Mouse (Mus musculus) erythroblast, embryonic 14.5 days (primary cell): ENCODE data around the gene Socs4. TPM values are rescaled to one million over a fixed set of nuclear protein-coding genes. Genes with fewer than 3 reads are reported as not detected.

Experiments used
- H3K27me3 ChIP-seq: 2 replicates; pipeline ENCODE4 v1.6.1; 2012; ENCODE audit warnings: inconsistent platforms; ENCODE audit not compliant: control insufficient read depth
- H3K36me3 ChIP-seq: 2 replicates; pipeline ENCODE4 v1.6.1; 2012; ENCODE audit warnings: mild to moderate bottlenecking, inconsistent platforms; ENCODE audit not compliant: control insufficient read depth
- H3K4me1 ChIP-seq: 2 replicates; pipeline ENCODE4 v1.6.1; 2012; ENCODE audit warnings: inconsistent platforms; ENCODE audit not compliant: control insufficient read depth
- H3K4me3 ChIP-seq: replicated peaks from 2 replicates; pipeline ENCODE3; 2012; ENCODE audit warnings: moderate library complexity, mild to moderate bottlenecking, inconsistent platforms
- H3K9me3 ChIP-seq: 2 replicates; pipeline ENCODE4 v1.6.1; 2012; ENCODE audit warnings: low read length, inconsistent platforms, mixed read lengths; ENCODE audit not compliant: control insufficient read depth
- GATA1 ChIP-seq: IDR thresholded peaks from 2 replicates; pipeline ENCODE4 v1.6.1; 2012; ENCODE audit warnings: low read length, inconsistent platforms, mixed read lengths
- TAL1 ChIP-seq: IDR thresholded peaks from 3 replicates; pipeline ENCODE4 v1.6.1; 2012; ENCODE audit warnings: low read length, inconsistent platforms, mixed read lengths
- polyA plus RNA-seq: library from polyadenylated mRNA; stranded (reverse); fragments of >175 nt; gene quantifications from 2 replicates; pipeline ENCODE4 v1.2.3, GENCODE M21; 2012

Gene Socs4
- 0.11 and 0.18 TPM in 2 replicates for polyA plus RNA-seq

DNA sequence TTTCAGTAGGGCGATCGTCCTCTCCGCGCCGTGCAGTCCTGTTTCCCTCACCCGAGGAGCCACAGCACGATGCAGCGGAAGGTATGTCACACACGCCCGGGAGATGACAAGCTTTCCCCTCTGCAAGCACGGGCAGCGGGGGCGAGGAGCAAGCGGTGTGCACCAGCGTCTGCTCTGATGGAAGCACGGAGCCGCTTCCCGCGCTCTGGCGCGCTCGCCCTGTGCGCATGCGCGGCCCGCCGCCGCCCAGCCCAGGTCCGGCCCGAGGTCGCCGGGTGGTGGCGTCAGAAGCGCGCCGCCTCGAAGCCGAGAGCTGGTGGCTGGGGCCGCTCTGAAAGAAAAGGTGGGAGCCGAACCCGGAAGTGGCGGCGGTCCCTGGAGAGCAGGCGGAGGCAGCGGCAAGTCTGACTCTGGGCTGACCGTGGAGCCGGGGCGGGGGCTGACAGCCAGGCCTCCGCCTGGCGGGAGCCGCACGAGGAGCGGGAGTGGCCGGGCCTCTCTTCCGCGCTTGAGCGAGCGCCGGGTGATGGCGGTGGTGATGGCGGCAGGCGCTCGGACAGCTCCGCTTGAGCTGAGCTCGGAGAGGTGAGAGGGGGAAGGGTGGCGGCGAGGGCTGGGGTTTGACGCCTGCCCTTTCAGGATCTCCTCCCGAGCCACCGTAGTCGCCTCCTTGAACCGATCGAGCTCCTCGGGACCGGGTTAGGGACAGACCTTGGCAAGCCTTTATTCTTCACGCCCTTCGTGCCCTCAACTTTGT, at the start of gene Socs4, which contains the start of gene Wdhd1:
Gene Socs4, plus strand, starts transcription at position 295 of the 757 bp plus-strand sequence.
Gene Wdhd1, minus strand, starts transcription at position 221 of the 757 bp plus-strand sequence.
- peak within 1 kb of the TSS; percentile 90 for H3K4me3 ChIP-seq
- no peaks in the 10 kb centered on the region for H3K27me3 ChIP-seq
- H3K36me3 ChIP-seq: peaks cover 67% of the 10 kb centered on the region
- H3K4me1 ChIP-seq: peaks cover 33% of the 10 kb centered on the region
- H3K9me3 ChIP-seq: no peaks in the 10 kb centered on the region
- TF ChIP-seq TAL1 (no peak), GATA1 (no peak)

DNA sequence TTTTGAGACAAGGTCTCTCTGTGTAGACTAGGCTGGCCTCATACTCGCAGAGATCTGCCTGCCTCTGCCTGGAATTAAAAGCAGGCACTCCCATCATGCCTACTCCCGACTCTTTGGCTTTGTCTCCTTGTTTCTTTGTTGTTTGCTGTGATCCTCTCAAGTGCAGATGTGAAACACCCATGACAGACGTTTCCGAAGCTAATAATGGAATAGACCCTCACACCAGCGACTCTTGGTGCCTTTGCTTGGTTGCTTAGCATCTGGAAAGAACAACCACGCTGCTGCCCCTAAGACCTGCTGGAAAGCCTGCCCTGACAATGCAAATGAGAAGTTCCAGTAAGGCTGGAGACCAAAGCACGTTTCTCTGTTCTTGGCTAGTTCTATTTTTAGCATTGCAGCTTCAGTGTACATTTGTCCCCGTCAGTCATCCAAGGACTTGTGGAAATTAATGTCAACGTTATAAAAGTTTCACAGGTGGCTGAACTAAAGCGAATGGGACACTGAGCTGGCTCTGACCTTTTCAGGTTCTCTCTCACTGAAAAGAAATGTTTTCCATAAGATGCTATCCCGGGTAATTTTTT, 46.8 kb upstream of the Socs4 start:
- TF ChIP-seq TAL1 (no peak), GATA1 (no peak)
- H3K27me3 ChIP-seq: no peaks in the 10 kb centered on the region
- H3K9me3 ChIP-seq: 0 out of 2 replicates have a peak, but pooled peaks cover 1% of the 10 kb centered on the region
- H3K4me1 ChIP-seq: peaks cover 34% of the 10 kb centered on the region
- peaks cover 2% of the 10 kb centered on the region; the same call in 1 of the 2 replicates for H3K36me3 ChIP-seq
- no peak overlapping the region for H3K4me3 ChIP-seq

DNA sequence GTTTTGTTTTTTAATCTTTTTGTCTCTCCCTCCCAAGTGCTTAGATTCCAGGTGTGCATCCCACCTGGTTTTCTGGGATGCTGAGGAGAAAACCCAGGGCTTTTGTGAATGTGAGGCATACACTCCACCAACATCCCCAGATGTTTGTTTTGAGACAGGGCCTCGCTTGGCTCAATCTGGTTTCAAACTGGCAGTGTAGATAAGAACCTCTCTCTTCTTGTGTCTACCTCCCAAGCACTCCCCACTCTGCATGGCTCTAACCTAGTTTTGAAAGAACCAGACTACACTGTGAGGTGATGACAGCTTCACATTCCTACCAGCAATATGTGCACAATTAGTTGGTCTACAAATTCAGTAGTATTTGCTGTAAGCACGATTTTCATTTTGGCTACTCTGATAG, 43.1 kb upstream of the Socs4 start:
- Histone ChIP-seq H3K9me3 (peaks cover 14% of the 10 kb centered on the region), H3K4me3 (peak overlapping the region; percentile 10), H3K4me1 (peaks cover 52% of the 10 kb centered on the region), H3K36me3 (peaks cover 32% of the 10 kb centered on the region), H3K27me3 (no peaks in the 10 kb centered on the region)
- TF ChIP-seq TAL1 (peak; percentile 64), GATA1 (peak; percentile 93)

DNA sequence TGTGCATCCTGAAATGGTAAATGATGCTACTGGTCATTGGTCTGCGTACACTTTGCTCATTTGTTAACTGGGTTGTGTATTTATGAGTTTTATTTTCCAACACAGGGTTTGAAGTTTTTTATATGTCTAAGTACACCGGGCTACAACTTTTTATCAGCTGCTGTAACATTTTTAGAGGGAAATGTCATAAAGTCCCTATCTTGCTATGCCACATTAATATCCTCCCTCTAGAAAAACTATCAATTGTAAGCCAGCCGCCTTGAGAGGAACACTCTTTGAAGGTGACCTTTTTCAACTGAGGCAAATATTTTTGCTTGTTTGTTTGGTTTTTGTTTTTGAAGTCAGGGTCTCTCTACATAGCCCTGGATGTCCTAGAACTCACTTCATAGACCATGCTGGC, 42.7 kb upstream of the Socs4 start:
- Histone ChIP-seq H3K27me3 (no peaks in the 10 kb centered on the region), H3K4me1 (peaks cover 55% of the 10 kb centered on the region), H3K4me3 (peak overlapping the region; percentile 1), H3K9me3 (peaks cover 14% of the 10 kb centered on the region), H3K36me3 (peaks cover 35% of the 10 kb centered on the region)
- TF ChIP-seq GATA1 (no peak), TAL1 (no peak; the same call in 2 of the 3 replicates)

DNA sequence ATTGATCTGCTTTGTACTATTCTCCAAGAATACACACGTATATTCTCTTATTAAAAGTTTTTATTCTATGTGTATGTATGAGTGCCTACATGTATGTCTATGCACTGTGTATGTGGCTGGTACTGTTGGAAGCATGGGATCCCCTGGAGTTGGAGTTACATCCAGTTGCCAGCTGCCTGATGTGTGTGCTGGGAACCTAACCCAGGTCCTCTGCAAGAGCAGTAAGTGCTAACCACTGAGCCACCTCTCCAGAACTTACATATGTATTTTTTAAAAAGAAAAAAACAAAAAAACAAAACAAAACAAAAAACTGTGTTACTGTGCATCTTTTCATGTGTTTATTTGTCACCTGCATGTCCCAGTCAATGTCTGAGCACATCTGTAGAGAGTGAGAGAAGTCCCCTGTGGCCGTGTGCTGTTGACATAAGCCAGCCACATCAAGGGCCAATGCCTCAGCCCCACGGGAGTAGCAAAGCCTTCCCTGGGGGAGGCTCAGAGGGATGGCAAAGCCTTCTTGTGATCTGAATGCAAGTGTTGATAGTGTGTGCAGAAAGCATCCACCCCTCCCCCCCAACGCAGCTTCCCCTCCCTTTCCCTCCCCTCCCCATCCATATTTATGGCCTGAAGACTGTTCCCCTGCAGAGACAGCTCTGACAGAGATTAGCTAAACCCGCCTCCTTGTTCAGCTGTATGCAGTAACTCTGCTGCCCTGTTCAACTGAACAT, 42.0 kb upstream of the Socs4 start:
- H3K4me3 ChIP-seq: no peak overlapping the region
- peaks cover 41% of the 10 kb centered on the region for H3K36me3 ChIP-seq
- no peaks in the 10 kb centered on the region for H3K27me3 ChIP-seq
- H3K9me3 ChIP-seq: peaks cover 14% of the 10 kb centered on the region
- peaks cover 58% of the 10 kb centered on the region for H3K4me1 ChIP-seq
- TF ChIP-seq TAL1 (no peak), GATA1 (no peak)

DNA sequence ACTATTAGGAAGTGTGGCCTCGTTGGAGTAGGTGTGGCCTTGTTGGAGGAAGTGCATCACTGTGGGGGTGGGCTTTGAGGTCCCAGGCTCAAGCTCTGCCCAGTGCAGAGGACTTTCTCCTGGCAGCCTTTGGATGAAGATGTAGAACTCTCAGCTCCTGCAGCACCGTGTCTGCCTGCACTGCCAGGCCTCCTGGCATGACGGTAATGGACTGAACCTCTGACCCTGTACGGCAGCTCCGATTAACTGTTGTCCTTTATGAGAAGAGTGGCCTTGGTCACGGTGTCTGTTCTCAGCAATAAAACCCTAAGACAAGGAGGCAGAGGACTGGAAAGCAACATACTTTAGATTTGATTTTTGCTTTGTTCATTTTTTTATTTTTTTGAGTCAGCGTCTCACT, 40.2 kb upstream of the Socs4 start:
- peaks cover 75% of the 10 kb centered on the region for H3K4me1 ChIP-seq
- no peaks in the 10 kb centered on the region for H3K27me3 ChIP-seq
- no peak for TF ChIP-seq GATA1
- TF ChIP-seq TAL1: no peak

DNA sequence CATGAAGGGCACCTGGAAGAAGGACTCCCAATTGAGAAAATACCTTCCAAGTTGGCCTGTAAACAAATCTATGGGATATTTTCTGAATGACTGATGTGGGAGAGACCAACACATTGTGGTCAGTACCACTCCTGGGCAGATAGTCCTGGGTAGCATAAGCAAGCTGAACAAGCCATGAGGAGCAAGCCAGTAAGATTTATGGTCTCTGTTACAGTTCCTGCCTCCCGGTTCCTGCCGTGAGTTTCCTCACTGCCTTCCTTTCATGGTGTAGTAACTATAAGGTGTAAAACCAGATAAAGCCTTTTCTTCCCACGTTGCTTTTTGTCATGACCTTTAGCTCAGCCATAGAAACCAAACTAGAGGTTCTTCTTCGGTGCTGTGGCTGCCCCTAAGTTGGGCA, 39.4 kb upstream of the Socs4 start:
- H3K4me1 ChIP-seq: peaks cover 82% of the 10 kb centered on the region

More for the DNA sequence above, 40.2 kb upstream of the Socs4 start:
- H3K9me3 ChIP-seq: peaks cover 14% of the 10 kb centered on the region
- no peak overlapping the region for H3K4me3 ChIP-seq
- H3K36me3 ChIP-seq: peaks cover 56% of the 10 kb centered on the region

DNA sequence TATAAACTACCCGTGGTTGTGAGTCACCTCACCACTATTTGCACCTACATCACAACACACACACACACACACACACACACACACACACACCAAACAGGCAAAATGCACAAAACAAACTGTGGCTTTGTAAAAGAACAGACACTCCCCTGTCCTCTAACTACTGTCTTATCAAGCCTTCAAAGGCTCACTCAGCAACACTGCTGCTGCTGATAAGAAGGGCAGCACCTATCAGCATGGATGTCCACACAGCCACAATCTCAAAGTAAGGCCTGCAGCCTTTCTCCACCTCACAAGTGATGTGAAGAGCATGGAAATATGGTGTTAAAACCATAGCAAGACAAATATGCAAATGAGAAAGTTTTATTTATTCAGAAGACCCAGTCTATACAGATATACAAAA, 36.1 kb upstream of the Socs4 start:
- Histone ChIP-seq H3K4me3 (peak overlapping the region; percentile 23), H3K4me1 (peaks cover 56% of the 10 kb centered on the region), H3K27me3 (no peaks in the 10 kb centered on the region), H3K36me3 (peaks cover 93% of the 10 kb centered on the region), H3K9me3 (peaks cover 14% of the 10 kb centered on the region)
- TF ChIP-seq TAL1: peak; percentile 96
- peak; percentile 99 for TF ChIP-seq GATA1

More for the DNA sequence above, 39.4 kb upstream of the Socs4 start:
- H3K4me3 ChIP-seq: no peak overlapping the region
- H3K9me3 ChIP-seq: peaks cover 14% of the 10 kb centered on the region
- peaks cover 64% of the 10 kb centered on the region for H3K36me3 ChIP-seq
- no peak for TF ChIP-seq GATA1
- TF ChIP-seq TAL1: no peak
- H3K27me3 ChIP-seq: no peaks in the 10 kb centered on the region

DNA sequence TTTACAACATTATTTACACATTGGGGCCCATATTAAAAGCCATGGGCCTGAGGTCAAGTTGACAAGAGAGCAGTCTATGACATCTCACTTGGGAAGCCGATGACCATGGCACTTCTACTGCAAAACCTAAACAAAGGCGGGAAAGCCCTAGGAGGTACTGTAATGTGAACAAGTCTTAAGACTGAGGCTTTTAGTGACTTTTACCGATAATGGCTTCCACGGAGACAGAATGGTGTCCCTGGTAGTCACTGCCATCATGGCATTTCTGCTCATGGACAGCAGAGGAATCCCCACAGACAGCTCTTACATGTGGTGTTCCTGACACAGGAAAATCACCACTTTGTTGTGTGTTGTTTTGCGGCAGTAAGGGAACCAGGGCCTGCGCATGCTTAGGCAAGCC, 35.7 kb upstream of the Socs4 start:
- TF ChIP-seq GATA1: no peak
- TF ChIP-seq TAL1: no peak
- Histone ChIP-seq H3K9me3 (peaks cover 14% of the 10 kb centered on the region), H3K4me1 (peaks cover 54% of the 10 kb centered on the region), H3K36me3 (peaks cover 94% of the 10 kb centered on the region), H3K4me3 (peak overlapping the region; percentile 14), H3K27me3 (no peaks in the 10 kb centered on the region)
